Mouse (Mus musculus) heart, postnatal 0 days (tissue): ENCODE results near the gene Hist1h2bm.

Experiments
- CTCF ChIP-seq: IDR thresholded peaks from 2 replicates; pipeline ENCODE4 v1.5.1; 2016; ENCODE audit warnings: antibody characterized with exemption, control low read depth, low read depth
- EP300 ChIP-seq: IDR thresholded peaks from 2 replicates; pipeline ENCODE4 v1.6.1; 2016; ENCODE audit warnings: antibody characterized with exemption, low read depth

DNA sequence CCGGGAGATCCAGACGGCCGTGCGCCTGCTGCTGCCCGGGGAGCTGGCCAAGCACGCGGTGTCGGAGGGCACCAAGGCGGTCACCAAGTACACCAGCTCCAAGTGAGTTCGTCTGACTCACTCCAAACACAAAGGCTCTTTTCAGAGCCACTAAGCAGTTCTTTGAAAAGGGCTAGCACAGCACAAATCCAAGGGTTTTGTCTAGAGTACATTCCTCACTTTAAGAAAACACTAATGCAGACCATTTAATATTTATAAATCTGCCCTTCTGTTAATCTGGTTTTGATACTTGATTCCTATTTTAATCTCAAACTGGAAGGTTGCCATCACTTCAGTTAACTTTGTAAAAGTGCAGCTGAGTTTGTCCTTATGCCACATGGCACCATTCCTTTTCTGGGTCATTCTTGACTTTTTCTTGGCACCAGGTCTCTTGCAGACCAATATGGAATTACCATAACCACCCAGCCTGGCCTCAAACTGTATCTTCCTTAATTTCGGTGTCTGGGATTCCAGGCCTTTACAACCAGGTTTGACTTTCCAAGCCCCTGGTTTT is 605 bp downstream of the Hist1h2bm start:
- TF ChIP-seq CTCF (no peak), EP300 (no peak)
